Mouse (Mus musculus): Measurements from ENCODE around the gene Cd24a.

The Cd24a gene

GRCm38 (mm10) chr10:43577997-43578331 lies at the start of gene Cd24a:
Gene Cd24a, plus strand, starts transcription at chr10:43578284.
- DNase-seq (ENCODE audit: low read depth, low spot score), result no peak

GRCm38 (mm10) chr10:43534382-43534781 lies 43.7 kb upstream of the Cd24a start:
- no peak for DNase-seq (ENCODE audit: low read depth, low spot score)

GRCm38 (mm10) chr10:43537652-43538051 lies 40.4 kb upstream of the Cd24a start:
- DNase-seq (ENCODE audit: low read depth, low spot score), result no peak

GRCm38 (mm10) chr10:43538831-43539230 lies 39.3 kb upstream of the Cd24a start:
- DNase-seq (ENCODE audit: low read depth, low spot score), result no peak

- no peak for DNase-seq (ENCODE audit: low read depth, low spot score)
Measured at GRCm38 (mm10) chr10:43539746-43540310, 38.3 kb upstream of the Cd24a start.

- peak; percentile 95 for DNase-seq (ENCODE audit: low read depth, low spot score)
Measured at GRCm38 (mm10) chr10:43540442-43541152, 37.5 kb upstream of the Cd24a start, which contains the start of gene 1700021F05Rik. Gene 1700021F05Rik, minus strand, starts transcription at chr10:43540994.

GRCm38 (mm10) chr10:43541153-43541544 lies 36.9 kb upstream of the Cd24a start:
- no peak for DNase-seq (ENCODE audit: low read depth, low spot score)

GRCm38 (mm10) chr10:43549411-43549810 lies 28.7 kb upstream of the Cd24a start:
- DNase-seq (ENCODE audit: low read depth, low spot score), result no peak

- no peak for DNase-seq (ENCODE audit: low read depth, low spot score)
Measured at GRCm38 (mm10) chr10:43550923-43551322, 27.2 kb upstream of the Cd24a start.

GRCm38 (mm10) chr10:43551388-43551787 lies 26.7 kb upstream of the Cd24a start:
- no peak for DNase-seq (ENCODE audit: low read depth, low spot score)

- DNase-seq (ENCODE audit: low read depth, low spot score), result no peak
Measured at GRCm38 (mm10) chr10:43557630-43558165, 20.4 kb upstream of the Cd24a start.

GRCm38 (mm10) chr10:43559313-43559712 lies 18.8 kb upstream of the Cd24a start:
- DNase-seq (ENCODE audit: low read depth, low spot score), result no peak

- no peak for DNase-seq (ENCODE audit: low read depth, low spot score)
Measured at GRCm38 (mm10) chr10:43560765-43561164, 17.3 kb upstream of the Cd24a start.

GRCm38 (mm10) chr10:43561311-43561710 lies 16.8 kb upstream of the Cd24a start:
- DNase-seq (ENCODE audit: low read depth, low spot score), result no peak

GRCm38 (mm10) chr10:43574352-43574751 lies 3.7 kb upstream of the Cd24a start:
- peak; percentile 50 for DNase-seq (ENCODE audit: low read depth, low spot score)

- peak; percentile 81 for DNase-seq (ENCODE audit: low read depth, low spot score)
Measured at GRCm38 (mm10) chr10:43574956-43575355, 3.1 kb upstream of the Cd24a start.

GRCm38 (mm10) chr10:43577299-43577996 lies 636 bp upstream of the Cd24a start:
- DNase-seq (ENCODE audit: low read depth, low spot score), result no peak

- DNase-seq (ENCODE audit: low read depth, low spot score), result peak; percentile 47
Measured at GRCm38 (mm10) chr10:43578366-43578753, 276 bp downstream of the Cd24a start.

GRCm38 (mm10) chr10:43578754-43579380 lies 783 bp downstream of the Cd24a start:
- peak; percentile 56 for DNase-seq (ENCODE audit: low read depth, low spot score)

- peak; percentile 38 for DNase-seq (ENCODE audit: low read depth, low spot score)
Measured at GRCm38 (mm10) chr10:43579381-43580261, 1.5 kb downstream of the Cd24a start.

GRCm38 (mm10) chr10:43580649-43581078 lies 2.6 kb downstream of the Cd24a start:
- DNase-seq (ENCODE audit: low read depth, low spot score), result no peak

All from skeletal muscle tissue, adult 2 months (tissue).